Mouse (Mus musculus): ENCODE data around the gene Nr5a2.

Nr5a2 gene

DNA sequence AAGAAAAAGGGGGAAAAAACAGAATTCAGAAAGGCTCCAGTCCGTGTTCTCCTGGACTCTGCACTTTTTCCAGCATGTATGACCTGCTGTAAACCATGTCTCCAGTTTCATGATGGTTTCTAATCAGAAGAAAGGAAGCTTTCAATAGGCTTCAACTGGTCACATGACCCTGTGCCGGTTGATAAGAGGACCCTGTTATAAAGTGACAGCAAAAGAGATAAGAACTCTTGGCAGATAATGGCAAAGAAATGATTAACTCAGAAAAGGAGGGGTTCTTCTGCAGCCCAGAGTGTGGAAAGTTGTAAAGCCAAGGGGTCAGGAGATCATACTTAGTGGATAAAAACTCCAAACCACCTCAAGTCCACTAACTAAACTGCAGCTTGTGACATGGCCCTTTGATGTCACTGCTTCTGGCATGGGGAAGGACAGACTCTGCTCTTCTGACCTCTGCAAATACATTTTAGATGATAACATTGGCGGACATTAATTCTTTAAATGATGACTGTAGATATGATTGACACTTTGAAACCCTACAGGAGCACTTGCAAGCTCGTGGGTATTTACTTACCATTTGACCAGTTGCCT lies at the start of gene Nr5a2:
Gene Nr5a2, minus strand, starts transcription at position 21 of the 585 bp plus-strand sequence.
- DNase-seq (ENCODE audit: extremely low spot score, low spot score): no peak

DNA sequence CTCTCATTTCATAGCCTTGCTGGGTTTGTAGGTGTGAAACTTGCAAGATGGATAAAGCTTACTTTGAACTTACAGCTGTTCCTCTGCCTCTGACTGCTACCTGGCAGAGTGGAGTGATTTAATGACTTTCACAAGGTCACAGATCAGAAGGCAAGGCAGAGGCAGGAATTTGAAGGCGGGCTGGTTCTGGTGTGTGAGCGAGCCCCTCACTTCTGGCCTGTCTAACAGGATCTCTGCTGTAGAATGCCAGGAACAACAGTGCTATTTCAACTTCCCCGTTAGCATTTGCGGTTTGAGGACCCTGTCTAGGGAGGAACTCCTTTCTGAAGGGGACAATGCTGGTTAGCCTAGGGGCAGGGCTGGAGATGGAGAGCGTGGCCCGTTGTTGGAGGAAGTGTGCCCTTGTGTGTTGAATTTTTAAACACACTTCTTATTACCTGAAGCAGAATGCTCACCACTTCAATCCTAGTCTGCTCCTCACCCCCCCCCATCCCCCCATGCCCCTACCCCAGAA lies 48.5 kb upstream of the Nr5a2 start:
- no peak for DNase-seq (ENCODE audit: extremely low spot score, low spot score)

DNA sequence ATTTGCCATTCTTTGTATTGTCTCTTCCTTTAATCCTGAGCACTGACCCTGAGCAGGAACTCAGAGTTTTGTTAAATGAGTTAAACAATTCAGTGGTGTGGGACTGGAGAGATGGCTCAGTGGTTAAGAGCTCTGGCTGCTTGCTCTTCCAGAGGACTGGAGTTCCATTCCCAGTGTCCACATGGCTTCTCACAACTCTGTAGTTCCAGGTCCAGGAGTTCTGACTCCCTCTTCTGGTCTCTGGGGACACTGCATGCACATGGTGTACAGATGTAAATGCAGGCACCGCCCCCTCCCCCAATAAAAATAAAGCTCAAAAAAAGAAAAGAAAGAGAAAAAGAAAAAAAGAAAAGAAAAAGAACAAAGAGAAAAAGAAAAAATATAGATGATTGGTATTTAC lies 43.6 kb upstream of the Nr5a2 start:
- DNase-seq (ENCODE audit: extremely low spot score, low spot score): no peak

DNA sequence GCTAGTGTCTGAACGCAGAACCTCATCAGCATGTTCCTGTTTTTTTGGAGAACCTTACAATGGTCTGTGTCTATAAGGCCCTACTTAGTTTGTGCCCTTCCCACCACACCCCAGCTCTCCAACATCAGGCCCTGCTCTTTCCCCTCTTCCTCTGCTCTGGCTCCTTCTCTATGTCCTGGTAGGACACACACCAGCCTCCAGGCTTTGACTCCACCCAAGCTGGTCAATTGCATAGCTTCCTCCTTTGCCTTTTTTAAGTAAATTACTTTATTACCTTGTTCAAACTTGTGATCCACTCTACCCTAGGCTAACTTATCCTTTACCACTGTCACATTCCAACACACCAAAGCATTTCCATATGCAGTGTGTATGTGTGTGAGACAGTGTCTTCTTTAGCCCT lies 42.9 kb upstream of the Nr5a2 start:
- DNase-seq (ENCODE audit: extremely low spot score, low spot score): no peak

DNA sequence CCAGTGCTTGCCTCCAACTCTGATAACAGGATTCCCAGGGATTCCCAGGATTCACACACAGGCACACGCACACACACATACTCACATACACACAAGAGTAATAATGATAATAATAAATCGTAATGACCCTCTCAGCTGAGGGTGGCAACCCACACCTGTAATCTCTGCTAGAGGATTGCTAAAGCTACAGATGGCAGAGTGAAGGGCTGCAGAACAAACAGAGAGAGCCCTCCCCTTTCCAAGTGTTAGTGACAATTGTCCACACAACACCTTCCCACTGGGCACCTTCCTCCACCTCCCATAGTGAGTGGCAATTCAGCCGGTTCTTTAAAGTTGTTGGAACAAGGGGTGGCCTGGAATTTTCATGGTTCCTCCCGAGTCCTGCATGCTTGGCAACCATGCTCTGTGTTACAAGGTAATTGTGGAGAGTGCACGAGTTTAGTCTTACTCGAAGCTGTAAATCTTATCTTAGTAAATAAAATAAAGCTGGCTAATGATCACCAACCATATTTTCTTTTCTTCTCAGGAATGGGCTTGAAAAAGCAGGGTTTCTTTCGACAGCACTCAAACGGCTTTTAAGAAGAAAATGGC lies 31.6 kb upstream of the Nr5a2 start:
- DNase-seq (ENCODE audit: extremely low spot score, low spot score): no peak

DNA sequence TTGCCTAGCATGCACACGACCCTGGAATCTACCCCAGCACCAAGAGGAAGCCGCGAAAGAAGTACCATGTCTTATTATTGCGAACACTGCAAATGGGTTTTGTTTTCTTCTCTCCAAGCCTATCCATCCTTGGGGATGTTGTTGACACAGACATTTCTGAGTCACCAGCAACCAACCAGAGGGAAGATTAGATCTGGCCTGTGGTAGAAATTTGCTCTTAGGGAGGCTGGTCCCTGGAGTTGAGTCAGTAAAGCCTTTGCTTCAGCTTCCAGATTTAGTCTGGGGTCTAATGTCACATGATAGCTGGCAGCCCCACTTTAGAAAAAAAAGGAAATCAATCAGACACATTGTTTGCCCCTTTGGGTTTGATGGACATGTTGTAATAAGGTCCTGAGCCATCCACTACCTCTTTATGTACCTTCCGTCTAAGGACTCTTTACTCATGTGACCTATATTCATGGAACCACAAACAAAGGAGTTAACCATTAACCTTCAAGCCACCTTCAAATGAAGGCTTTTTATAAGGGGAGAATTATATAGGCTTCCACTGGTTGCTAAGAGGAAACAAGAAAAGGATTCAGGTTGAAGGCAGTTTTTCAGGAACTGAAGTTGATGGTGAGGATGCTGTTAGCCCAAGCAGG lies 20.1 kb upstream of the Nr5a2 start:
- no peak for DNase-seq (ENCODE audit: extremely low spot score, low spot score)

DNA sequence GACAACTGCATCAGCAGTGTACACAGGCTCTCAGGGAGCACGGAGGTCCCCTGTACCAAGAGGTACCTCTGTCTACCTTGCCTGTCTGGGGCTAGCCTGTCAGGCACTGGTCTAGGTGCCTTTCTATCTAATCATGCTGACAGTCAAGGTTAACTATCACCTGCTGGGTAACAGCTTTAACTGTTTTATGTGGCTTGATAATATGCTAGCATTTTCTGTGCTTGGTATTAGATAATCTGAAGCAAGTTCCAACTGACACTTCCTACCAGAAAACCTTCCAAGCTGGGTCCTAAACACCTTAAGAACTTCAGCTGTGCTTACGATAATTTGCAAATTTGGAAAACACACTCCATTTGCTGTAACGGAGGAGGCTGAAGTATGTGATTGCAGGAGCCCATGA lies 17.6 kb upstream of the Nr5a2 start:
- DNase-seq (ENCODE audit: extremely low spot score, low spot score): no peak

DNA sequence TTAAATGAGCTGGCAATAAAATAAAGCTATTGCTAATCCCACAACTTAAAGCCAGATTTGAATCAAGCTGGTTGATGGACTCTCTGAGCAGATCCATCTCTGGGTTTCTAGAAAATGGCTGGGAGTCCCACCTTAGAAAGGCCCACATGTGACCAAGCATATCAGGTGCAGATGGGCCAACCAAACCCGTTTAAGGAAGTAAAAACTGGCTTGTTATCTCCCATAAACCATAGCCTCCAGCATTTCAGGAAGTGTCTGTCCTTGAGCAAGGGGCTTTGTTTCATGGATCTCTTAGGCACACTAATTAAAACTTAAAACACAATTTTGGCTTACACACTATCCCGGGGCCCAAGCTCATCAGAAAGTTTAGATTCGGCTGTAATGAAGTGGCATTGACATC lies 13.8 kb upstream of the Nr5a2 start:
- DNase-seq (ENCODE audit: extremely low spot score, low spot score): no peak

DNA sequence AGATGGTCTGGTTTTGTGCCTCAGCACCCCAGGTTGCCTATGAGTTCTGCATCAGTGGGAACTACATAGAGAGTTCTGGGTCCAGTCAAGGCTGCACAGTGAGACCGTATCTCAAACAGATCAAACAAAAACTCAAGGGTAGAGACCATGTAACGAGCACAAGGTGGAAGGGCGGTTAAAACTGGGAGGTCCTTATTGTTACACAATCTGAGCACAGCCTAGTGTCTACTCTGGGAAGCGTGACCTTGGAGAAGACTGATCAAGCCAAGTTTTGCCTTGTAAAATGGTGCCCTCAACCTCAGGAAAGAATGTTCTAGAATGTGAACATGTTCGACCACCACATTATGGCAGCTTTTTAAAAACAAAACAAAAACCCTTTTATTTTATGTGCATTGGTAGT lies 12.8 kb upstream of the Nr5a2 start:
- DNase-seq (ENCODE audit: extremely low spot score, low spot score): no peak

DNA sequence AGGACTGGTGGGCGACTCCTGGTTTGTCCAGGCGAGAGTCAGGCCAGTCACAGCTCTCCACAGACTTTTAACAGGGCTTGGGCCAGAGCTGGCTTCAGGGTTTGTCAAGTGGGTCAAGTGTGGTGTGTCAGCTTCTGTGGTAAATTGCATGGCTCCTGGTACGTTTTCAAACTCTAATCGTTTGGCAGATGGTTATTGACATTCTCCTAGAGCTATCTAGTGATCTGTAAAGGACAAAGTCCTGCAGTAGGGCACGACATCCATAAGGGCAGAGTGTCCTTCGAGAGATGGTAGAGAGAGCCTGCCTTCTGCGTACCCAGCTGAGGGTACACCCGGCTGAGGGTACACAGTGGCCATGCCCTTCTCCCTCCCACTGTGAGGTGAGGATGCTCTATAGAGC lies 10.7 kb upstream of the Nr5a2 start:
- no peak for DNase-seq (ENCODE audit: extremely low spot score, low spot score)

DNA sequence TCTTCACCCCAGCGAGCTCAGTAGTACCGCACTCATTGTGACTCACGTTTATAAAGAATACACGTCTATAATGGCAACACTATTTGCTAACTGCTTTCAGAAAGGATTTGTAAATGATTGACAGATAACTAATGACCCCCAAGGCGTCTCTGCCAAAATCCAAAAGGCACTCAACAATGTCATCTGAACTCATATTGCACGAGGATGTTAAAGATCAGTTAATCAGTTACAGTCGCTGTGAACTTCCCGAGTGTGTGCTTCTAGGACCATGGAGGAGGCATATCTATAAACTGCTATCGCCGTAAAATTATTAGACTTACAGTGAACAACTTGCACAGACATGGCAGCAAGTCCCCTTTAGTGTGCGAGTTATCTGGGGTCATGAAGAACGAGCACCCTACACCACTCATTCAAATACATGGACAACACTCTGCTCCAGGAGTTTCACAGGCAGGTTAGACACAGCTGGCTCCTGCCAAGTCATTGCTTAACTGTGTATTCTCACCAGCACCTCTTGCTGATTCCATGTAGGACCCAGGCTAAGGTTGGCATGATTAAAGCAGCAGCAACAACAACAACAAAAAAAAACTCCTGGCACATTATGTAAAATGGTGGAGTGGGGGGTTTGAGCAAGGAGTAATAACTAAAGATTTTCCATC lies 6.6 kb upstream of the Nr5a2 start:
- DNase-seq (ENCODE audit: extremely low spot score, low spot score): no peak

DNA sequence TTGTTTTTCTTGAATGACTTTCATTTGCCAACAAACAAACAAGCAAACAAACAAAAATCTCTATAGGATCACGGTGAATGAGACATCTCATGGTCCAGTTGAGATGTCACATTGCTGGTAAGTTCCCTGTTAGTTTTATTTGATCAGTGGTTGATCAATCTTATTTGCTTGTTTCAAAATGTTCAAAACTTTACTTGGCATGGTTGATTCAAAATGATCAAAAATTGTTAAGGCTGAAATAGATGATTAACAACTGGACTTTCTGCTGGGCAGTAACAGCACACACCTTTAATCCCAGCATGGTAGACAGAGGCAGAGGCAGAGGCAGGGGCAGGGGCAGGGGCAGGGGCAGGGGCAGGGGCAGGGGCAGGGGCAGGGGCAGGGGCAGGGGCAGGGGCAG lies 757 bp downstream of the Nr5a2 start:
- DNase-seq (ENCODE audit: extremely low spot score, low spot score): no peak

DNA sequence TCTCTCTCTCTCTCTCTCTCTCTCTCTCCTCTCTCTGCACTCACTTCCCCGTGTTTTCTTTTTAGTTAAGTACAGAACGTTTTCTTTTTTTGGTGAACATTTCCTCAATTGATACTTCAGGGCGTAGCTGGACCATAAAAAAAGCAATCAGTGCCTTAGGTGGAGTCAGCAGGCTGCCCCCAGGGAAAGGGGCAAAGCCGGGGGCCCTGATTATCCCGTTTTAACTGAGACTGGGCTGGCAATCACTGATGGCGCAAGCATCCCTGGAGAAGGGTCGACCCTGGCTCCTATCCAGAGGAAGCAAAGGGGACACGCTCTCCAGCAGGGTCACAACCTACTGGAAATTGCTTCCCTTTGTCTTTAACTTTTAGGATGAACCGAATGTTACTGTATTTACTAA lies 1.6 kb downstream of the Nr5a2 start:
- DNase-seq (ENCODE audit: extremely low spot score, low spot score): peak; percentile 19

DNA sequence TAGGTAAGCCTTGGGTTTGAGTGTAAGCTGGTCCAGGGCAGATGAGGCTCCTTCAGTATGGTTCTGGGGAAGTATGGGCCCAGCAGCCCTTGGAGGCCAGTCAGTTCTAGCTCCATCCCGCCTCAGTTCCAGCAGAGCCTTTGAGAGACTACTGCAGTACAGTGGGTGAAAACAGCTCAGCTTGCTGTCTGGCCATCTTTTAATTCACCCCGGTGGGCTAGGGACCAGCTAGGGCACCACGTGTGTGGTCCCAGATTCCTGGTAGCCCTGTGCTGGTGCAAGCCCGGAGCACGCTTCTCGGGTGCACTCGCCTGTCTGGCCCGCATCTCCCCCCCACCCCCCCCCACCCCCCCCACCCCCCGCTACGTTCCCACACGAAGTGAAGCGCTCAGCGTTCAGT lies 2.1 kb downstream of the Nr5a2 start:
- peak; percentile 48 for DNase-seq (ENCODE audit: extremely low spot score, low spot score)

DNA sequence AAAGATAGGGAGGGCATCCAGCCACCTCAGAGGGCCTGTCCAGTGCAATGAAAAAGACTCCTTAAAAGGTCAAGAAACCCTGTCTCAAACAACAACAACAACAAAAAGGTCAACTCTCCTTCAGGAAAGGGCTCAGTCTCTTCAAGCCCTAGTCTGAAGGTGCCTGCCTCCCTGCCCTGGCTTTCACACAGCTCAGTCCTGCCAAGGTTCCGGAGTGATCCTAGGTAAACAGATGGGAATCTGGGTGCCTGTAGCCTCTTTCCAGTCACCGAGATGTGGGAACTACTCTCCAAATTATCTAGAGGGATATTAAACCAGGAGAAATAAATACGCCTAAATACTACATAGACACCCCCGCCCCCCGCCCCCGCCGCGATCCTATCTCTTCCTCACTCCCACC lies 2.6 kb downstream of the Nr5a2 start:
- no peak for DNase-seq (ENCODE audit: extremely low spot score, low spot score)

DNA sequence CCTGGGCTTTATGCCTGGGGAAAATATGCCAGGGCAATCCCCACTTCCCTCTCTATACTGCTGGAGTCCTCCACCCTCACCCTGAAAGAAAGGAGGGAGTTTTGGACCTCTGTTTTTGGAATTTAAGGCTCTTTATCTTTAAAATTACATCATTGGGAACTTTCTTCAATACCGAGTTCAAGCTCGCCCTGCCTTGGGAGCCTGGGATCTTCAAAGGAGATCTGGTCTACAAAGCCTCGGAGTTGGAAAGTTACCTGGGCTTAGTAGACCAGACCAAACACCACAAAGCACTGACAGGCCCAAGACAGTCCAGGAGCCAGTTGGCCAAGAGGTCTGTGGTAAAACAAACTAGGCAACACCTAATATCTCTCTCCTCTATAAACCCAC lies 6.1 kb downstream of the Nr5a2 start:
- DNase-seq (ENCODE audit: extremely low spot score, low spot score): no peak

DNA sequence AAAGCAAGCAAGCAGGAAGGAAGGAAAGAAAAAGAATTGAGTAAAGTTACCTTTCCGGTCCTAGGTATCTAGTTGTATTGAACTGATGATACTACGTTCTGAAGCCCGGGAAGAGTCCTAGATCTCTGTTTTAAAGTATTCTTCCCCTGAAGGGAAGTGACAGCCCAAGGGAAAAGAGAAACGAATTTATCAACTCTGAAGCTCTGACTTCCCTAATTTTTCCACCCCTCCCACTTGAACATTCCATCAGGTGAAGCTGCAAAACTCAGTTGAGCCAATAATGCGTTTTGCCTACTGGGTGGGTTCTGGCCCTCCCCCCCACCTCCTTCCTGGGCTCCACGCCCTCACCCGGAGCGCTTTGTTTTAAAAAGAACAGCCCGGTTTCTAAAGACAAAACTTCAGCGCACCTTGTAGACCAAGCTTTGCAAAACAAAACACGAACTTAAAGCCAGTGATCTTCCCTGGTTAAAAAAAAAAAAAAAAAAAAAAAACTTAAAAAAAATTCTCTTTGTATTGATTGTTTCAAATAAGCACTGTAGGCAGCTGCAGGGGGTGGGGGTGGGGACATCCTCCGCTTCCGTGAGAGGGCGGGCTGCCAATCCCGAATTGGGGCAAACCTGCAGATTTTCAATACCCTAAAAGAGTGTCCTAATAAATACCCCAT lies 6.7 kb downstream of the Nr5a2 start:
- DNase-seq (ENCODE audit: extremely low spot score, low spot score): peak; percentile 25

DNA sequence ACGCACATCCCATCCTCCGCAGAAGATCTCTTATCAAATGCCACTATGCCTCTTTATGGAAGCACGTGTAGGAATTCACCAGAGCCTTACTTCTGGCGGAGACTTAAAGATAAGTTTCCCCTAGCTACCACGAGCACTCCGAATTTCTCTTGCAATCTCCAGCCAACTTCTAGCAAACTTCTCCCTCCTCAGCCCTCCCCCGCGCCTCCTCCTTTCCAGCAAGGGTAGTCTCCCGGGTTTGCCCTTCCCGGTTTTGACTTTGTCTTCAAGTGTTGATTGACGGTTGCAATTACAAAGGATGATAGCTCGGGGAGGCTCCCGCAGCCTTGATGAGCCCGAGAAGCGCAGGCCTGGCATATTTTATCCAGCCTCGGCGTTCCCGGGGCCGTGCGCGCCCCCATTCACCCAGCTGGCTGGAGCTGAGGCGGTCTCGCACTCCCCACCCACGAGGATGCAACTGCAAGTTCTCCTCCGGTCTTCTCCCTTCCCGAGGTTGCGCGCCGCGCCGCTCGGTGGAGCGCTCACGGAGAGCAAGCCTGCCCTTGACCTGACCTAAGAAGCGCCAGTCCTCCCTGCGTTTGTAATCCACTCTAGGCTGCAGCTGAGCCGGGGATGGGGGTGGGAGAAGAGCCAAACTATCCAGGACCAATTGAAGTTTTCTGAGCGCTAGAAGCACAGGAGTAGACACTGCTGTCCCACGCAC lies 7.5 kb downstream of the Nr5a2 start:
- peak; percentile 75 for DNase-seq (ENCODE audit: extremely low spot score, low spot score)

DNA sequence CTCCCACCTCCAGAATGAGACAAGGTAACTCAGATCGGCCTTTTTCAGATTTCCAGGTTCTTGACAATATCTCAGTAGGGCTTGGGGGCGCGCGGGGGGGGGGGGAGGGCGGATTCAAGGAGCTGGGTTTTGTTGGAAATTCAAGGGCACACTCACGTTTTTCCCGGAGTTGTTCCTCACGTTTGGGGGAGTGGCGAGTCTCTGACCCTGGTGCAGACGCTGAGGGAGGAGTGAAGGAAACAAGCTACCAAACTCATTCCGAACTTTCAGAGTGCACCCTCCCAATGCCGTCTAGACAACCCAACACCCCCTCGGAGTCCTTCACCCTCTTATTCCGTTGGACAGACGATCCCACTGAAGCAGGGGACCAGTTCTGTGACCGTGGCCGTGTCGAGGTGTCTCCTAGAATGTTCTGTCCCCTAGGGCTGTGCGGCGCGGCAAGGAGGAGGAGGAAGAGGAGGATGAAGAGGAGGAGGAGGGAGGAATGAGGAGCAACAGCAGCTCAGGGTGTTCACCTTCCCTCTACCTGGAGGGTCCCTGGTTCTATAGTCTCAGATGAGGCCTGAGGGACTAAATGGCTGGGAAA lies 8.2 kb downstream of the Nr5a2 start:
- peak; percentile 60 for DNase-seq (ENCODE audit: extremely low spot score, low spot score)

DNA sequence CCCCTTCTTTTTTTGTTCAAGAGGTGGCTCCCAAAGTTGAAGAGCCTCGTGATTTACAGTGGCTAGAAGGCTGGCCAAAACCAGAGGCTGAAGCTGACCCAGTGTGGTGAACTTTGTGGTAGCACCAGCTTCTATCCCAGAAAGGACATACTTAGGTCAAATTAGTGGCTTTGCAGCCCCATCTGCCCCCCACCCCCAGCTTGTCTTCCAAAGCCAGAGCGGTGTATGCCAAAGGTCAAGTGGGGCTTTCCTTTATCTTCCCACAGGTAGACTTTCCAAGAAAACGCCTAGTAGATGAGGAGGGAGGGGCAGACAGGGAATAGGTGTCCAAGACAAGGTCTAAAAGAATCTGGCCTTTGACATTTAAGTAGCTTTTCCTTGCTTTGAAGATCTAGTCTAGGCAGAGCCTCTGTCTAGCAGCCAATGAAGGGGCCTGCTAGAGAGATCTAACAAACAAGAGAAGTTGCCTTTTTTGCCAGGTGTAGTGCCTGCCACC lies 9.0 kb downstream of the Nr5a2 start:
- no peak for DNase-seq (ENCODE audit: extremely low spot score, low spot score)

DNA sequence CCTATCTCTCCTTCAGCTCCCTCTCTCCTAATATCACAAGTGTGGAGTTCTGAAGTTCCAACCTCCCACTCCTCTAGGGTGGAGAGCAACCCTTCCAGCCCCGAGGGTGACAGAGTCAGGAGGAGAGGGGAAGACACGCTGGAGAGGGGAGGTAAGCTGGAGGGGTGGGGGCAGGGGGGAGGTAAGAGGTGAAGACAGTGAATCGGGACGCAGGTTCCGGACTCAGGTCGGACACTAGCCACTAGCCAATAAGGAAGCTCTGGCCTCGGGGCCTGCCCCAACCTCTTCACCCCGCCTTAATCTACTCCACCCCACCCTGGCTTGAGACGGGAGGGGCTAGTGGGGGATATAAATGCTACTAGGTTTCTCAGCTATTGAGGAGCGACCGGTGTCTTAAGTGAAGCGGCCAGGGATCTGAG lies 10.9 kb downstream of the Nr5a2 start:
- DNase-seq (ENCODE audit: extremely low spot score, low spot score): no peak

Measured in neural tube, embryonic 10.5 days (tissue).